Mouse (Mus musculus) embryonic fibroblast, embryonic 13.5 days (primary cell): ENCODE results near the gene Tas1r1.

Experiments used
- CTCF ChIP-seq: IDR thresholded peaks from 2 replicates; pipeline ENCODE4 v1.5.1; 2011; ENCODE audit warnings: mild to moderate bottlenecking, control low read depth, low read length, moderate library complexity, borderline replicate concordance; ENCODE audit not compliant: insufficient read depth
- POLR2A ChIP-seq: IDR thresholded peaks from 2 replicates; pipeline ENCODE4 v1.6.1; 2011; ENCODE audit warnings: low read depth, mild to moderate bottlenecking, control low read depth, low read length, moderate library complexity

GRCm38 (mm10) chr4:151989110-151989488 is 49.3 kb downstream of the Tas1r1 start:
- TF ChIP-seq POLR2A (no peak), CTCF (no peak)
